Mouse (Mus musculus) c-Kit-positive CD71-positive TER-119-negative erythroid progenitor cells, embryonic 14.5 days (primary cell): ENCODE data around the gene Ndufab1.

Experiments used
- DNase-seq: peaks from one replicate; pipeline ENCODE4 v3.0.0-alpha.2; 2013; ENCODE audit warnings: low read depth

Gene Ndufab1

DNA sequence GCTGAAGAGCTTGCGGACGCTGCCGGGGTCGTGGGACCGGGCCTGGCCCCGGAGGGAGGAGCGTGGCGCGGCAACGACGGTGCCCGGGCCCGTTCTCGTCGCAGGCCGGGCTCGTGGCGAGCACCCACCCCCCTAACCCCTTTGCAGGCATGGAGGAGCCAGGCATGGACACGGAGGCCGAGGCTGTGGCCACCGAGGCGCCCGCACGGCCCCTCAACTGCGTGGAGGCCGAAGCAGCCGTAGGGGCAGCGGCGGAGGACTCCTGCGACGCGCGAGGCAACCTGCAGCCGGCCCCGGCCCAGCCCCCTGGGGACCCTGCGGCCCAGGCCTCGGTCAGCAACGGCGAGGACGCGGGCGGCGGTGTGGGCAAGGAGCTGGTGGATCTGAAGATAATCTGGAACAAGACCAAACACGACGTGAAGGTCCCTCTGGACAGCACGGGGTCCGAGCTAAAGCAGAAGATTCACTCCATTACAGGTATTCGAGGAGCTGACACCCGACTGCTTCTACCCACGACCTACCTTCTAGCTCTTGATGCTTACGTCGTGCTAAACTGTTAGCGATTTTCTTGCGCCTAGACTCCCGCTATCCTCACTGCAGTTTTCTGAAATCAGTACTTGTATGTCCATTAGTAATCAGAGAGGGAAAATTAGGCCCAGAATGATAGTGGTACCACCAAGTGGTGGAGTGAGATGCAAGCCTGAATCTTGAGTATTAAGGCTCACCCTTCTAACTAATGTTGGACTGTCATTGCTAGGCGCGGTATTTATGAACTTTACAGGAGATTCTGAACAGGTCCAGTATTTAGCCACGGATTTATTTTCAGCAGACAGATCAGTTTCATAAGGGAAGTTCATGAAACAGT lies 33.9 kb downstream of the Ndufab1 start:
- DNase-seq, result peak; percentile 21

DNA sequence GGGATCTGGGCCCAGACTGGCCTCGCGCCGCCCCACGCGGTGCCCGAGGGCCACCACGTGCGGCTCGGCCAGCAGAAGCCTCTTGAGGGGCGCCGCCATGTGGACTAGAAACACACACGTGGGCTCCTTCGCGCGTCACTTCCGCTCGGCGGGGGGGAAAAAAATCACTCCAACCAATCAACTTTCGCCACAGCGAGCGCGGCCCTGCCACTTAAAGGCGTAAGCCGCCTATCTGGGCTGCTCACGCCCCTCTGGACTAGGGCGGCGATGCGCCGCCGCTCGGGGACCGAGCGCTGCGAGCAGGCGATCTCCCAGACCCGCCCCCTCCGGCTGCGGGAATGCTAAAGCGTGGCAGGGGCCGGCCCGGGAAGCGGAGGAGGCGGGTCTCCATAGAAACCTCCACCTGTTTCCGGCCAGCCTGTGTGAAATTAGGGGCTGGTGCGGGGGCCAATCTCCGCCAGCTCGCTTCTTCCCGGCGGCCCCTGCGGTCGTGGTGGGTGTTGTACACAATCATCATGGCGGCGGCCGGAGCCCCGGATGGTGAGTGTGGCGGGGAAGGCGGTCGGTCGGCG lies 34.7 kb downstream of the Ndufab1 start, which contains the start of the genes Ubfd1 and Ears2:
Gene Ubfd1 (plus strand): TSS at position 231 of the 572 bp plus-strand sequence.
Gene Ears2 (minus strand): TSS at position 319 of the 572 bp plus-strand sequence.
- peak; percentile 92 for DNase-seq

- peak; percentile 22 for DNase-seq
Observed at GRCm38 (mm10) chr7:122066102-122066944, 35.4 kb downstream of the Ndufab1 start.

DNA sequence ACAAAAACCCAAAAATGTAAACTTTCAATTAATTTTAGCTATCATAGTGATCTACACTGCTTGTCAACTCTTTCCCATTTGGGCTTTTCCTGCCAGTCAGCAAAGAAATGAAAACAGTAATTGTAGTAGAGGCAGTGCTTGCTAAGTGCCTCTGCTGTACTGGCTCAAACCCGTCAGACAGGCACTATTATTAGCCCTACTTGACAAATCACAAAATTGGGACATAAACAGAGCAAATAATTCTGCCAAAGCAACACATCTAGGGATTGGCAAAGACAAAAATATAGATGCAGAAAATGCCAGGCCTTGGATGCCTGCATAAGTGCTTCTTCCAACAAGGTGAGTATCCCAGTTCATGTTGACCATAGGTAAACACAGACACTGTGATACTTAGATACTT lies 36.0 kb downstream of the Ndufab1 start:
- no peak for DNase-seq

DNA sequence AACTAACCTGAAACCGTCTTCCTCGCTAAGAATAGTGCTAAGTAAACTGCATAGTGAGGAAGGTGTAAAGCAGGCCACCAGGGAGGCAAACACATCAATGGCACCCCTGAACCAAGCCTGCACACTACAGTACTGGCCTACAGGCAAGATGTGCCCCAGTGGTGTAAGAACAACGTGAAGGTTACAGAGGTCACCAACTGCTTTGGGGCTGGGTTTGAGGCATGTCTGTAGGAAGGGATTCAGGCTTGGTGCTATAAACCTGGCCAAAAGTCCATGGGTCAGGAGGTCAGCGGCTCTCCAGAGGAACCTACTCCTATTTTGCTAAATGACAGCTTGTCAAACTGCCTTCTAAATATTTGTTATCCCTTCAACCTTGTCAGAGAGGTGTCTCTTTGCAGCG lies 45.1 kb downstream of the Ndufab1 start:
- no peak for DNase-seq

DNA sequence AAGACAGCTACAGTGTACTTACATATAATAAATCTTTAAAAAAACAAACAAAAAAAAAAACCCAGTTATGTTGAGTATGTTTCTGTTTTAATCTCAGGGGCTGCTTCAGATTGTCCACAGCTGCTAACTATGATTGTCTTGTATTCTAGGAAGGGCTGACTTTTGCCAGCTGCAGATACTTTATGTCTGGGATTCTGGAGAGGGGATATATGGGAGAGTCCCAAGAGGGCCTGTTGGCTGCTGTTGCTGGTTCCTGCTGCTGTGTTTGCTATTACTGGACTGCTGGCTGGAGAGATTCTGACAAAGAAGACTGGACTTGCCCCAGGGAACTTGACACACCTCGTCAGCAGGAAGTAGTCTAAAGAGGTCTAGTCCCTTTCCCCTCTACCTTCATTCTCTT lies 50.9 kb downstream of the Ndufab1 start:
- DNase-seq, result no peak

DNA sequence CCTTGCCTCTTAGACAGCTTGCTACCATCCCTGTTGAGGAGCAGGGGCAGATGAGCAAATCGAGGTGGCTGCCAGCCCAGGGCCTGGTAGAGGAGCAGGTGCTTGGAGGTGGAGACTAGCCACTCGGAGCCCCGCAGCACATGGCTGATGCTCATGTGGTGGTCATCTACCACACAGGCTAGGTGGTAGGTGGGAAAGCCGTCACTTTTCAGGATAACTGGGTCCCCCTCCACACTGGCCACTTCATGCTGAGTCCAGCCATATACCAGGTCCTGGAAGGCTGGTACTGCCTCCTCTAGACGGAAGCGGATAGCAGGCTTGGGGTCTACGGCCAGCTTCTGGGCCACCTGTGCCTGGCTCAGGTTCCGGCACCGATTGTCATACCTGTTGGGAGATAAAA lies 53.5 kb downstream of the Ndufab1 start:
- no peak for DNase-seq

DNA sequence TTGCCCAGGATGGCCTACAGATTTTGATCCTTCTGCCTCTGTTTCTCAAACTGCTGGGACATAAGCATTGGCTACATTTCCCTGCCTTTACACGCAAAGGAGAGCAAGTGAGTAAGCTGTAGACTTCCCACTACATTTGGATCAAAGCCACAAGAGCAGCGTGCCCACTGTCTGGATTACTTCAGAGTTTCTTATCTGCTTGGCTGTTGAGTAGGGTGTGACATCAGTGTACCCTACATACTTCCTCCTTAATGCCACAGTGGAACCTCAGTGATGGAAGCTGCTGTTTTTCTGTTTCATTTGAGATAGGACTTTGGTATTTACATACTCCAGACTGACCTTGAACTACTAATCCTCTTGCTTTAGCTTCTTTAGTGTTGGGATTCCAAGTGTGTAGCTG lies 54.9 kb downstream of the Ndufab1 start:
- no peak for DNase-seq

DNA sequence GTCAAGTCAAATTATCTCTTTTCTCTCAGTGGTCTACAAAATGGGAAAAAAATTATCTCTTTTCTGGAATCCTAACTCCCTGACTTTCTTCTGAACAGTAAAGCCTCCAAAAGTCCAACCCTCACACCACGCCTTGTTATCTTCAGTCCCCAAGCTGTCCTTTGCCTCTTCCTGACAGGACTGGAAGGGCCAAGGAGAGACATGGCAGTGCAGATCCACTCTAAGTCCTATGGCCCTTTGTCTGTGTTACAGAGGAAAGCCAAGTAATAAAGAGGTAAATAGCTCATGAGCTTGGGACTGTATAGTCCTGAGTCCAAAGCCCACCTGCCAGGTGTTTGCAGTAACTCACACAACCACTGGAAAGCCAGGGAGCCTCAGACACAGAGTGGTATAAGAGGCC lies 56.0 kb downstream of the Ndufab1 start:
- no peak for DNase-seq

DNA sequence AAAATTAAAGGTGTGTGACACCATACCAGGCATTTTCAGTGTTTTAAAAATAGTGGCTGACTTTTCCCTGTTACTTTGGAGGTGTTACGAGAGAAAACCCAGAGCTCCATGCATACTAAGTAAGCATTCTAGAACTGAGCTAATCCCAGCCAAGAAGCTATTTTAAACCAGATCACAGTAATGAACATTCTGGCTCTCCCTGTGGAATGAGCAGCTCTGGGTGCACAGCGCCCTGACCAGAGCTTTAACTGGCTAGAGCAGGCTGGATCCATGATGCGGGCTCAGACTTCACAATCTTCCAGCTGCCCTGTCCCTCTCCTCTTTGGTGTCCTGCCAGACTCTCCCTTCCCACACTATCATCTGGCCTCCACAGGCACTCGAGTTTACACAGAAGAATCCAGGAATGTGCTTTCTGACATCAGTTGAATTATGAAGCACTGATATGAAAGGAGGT lies 56.5 kb downstream of the Ndufab1 start:
- DNase-seq, result no peak

DNA sequence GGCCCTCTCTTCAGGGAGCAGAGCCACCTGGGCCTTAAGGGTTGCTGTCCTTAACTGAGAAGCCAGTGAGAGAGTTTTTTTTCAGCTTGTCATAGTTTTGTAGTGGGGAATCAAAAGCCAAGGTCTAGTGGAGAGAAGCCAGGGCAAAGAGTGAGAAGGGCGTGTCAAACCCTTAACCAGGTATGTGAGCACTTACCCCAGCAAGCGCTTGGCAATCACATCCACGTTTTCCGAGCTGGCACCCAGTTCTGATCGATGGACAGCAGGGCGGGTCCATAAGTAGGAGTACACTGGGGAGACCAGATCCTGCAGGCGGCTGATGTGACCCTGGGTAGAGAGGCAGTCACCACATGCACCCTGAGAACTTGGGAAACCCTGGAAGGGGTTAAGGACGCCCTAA lies 57.6 kb downstream of the Ndufab1 start:
- DNase-seq, result no peak
